ENCODE assay signal across 9 mouse cellular contexts in the genomic region with DNA sequence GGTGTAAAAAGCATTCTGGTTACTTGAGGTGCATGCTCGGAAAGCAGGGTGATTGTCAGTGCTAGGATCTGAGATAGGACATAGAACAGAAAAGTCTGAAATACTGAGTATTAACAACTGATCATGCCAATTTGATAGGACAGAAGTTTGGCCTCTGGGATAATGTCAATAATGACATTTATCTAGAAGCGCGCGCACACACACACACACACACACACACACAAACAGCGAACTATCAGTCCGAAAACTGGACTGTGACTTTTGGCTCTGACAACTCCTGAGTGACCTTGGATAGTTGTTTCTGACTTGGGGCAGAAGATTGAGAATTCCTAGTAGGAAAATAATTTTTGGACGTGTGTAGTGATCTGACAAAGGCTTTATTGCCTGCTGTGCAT. TPM values are rescaled to one million over a fixed set of nuclear protein-coding genes. Genes with fewer than 3 reads are reported as not detected.
A peak's percentile ranks its signal among the peaks of the same experiment; 100 is the strongest.
DNase-seq lines count a peak whose midpoint lies in the region; ATAC-seq and TF ChIP-seq lines count a peak whose summit lies in the region.
"Had no signal": no experiment of that assay in that cellular context is flagged by ENCODE, and none has a peak within 500 bp of the region (broad histone marks: within the 10 kb centered on the region; RNA-seq: fewer than 3 reads in every experiment).

No protein-coding gene starts in this region.

- no peaks in the 10 kb centered on the region for H3K36me3 ChIP-seq in heart, embryonic 11.5 days (ENCODE audit: control insufficient read depth, insufficient read depth, low read length)
- H3K36me3 ChIP-seq in E14TG2a.4 (ENCODE audit: insufficient read depth, low read length) = no peaks in the 10 kb centered on the region
- H3K36me3 ChIP-seq in forebrain, embryonic 15.5 days = no peaks in the 10 kb centered on the region
- no peaks in the 10 kb centered on the region for H3K36me3 ChIP-seq in liver, embryonic 14.5 days (replicated peaks; ENCODE audit: control insufficient read depth, insufficient read depth, low read depth)

- TF ChIP-seq EP300 in liver, embryonic 14.5 days (IDR thresholded peaks at IDR 0.05; ENCODE audit: low read depth) = no peak

- peak overlapping the region; percentile 95 for H3K4me3 ChIP-seq in heart, embryonic 11.5 days (ENCODE audit: low read depth, low read length)
- H3K4me3 ChIP-seq in E14TG2a.4 (replicated peaks; ENCODE audit: low read length) = peak overlapping the region; percentile 94
- H3K4me3 ChIP-seq in forebrain, embryonic 15.5 days = peak overlapping the region; percentile 79
- peak overlapping the region; percentile 62 to 76 for H3K4me3 ChIP-seq in liver, embryonic 14.5 days (ENCODE audit: insufficient read depth in 1 of 2, low read depth in 2 of 2, low read length in 2 of 2)

- H3K9me3 ChIP-seq in heart, embryonic 11.5 days (replicated peaks; ENCODE audit: control insufficient read depth, low read length) = no peaks in the 10 kb centered on the region
- H3K9me3 ChIP-seq in E14TG2a.4 (ENCODE audit: low read length) = peaks cover 4% of the 10 kb centered on the region; the same call in 1 of the 2 replicates
- H3K9me3 ChIP-seq in forebrain, embryonic 15.5 days = no peaks in the 10 kb centered on the region
- no peaks in the 10 kb centered on the region for H3K9me3 ChIP-seq in liver, embryonic 14.5 days (ENCODE audit: control insufficient read depth, low read length)

- TF ChIP-seq CTCF in E14TG2a.4 (conservative IDR thresholded peaks at IDR 0.05; ENCODE audit: low read length) = no peak
- no peak for TF ChIP-seq CTCF in liver, embryonic 14.5 days (IDR thresholded peaks at IDR 0.05; ENCODE audit: low read depth)

- intact Hi-C loops in heart, postnatal 14 days (cut with DNase I) = loop anchor here (5.0 to 10.0 kb wide), 3 partner anchors 33 to 561 kb away; partner anchors contain the start of genes Ecpas and Gng10

- H3K27ac ChIP-seq in heart, embryonic 11.5 days (ENCODE audit: low read depth, low read length) = no peak overlapping the region
- no peak overlapping the region for H3K27ac ChIP-seq in forebrain, embryonic 15.5 days (replicated peaks)
- peak overlapping the region; percentile 8; the same call in 1 of the 2 replicates for H3K27ac ChIP-seq in liver, embryonic 14.5 days

- no peaks in the 10 kb centered on the region for H3K27me3 ChIP-seq in heart, embryonic 11.5 days (ENCODE audit: control insufficient read depth, insufficient read depth, low read length)
- no peaks in the 10 kb centered on the region for H3K27me3 ChIP-seq in E14TG2a.4 (ENCODE audit: insufficient read depth, low read length)
- H3K27me3 ChIP-seq in forebrain, embryonic 15.5 days = no peaks in the 10 kb centered on the region
- no peaks in the 10 kb centered on the region for H3K27me3 ChIP-seq in liver, embryonic 14.5 days (ENCODE audit: control insufficient read depth, insufficient read depth, low read length)

- peak overlapping the region; percentile 96 for H3K9ac ChIP-seq in heart, embryonic 11.5 days (ENCODE audit: low read depth, low read length)
- H3K9ac ChIP-seq in forebrain, embryonic 15.5 days (replicated peaks) = peak overlapping the region; percentile 90
- H3K9ac ChIP-seq in liver, embryonic 14.5 days (replicated peaks) = peak overlapping the region; percentile 87

- H3K4me2 ChIP-seq in heart, embryonic 11.5 days = peak overlapping the region; percentile 83
- H3K4me2 ChIP-seq in forebrain, embryonic 15.5 days (replicated peaks) = peak overlapping the region; percentile 67
- H3K4me2 ChIP-seq in liver, embryonic 14.5 days (ENCODE audit: low read depth) = peak overlapping the region; percentile 99

- no peak for DNase-seq in heart, postnatal 14 days
- no peak for DNase-seq in liver, embryonic 14.5 days (ENCODE audit: low read depth in 3 of 3, low spot score in 3 of 3)
- DNase-seq in right cerebral cortex, postnatal 25 days = no peak
- no peak for DNase-seq in yolk sac, embryonic 10.5 days (ENCODE audit: low spot score)
- no peak for DNase-seq in gastrocnemius, postnatal 10 days

- H3K4me1 ChIP-seq in heart, embryonic 11.5 days (ENCODE audit: control insufficient read depth, insufficient read depth, low read length) = peaks cover 18% of the 10 kb centered on the region
- peaks cover 43% of the 10 kb centered on the region for H3K4me1 ChIP-seq in E14TG2a.4 (replicated peaks; ENCODE audit: low read depth, low read length)
- peaks cover 20% of the 10 kb centered on the region for H3K4me1 ChIP-seq in forebrain, embryonic 15.5 days
- peaks cover 12 to 17% of the 10 kb centered on the region in 2 experiments for H3K4me1 ChIP-seq in liver, embryonic 14.5 days (replicated peaks; ENCODE audit: control insufficient read depth in 2 of 2, insufficient read depth in 2 of 2, low read length in 1 of 2)

- 24% methylated on average over 7 of the region's 7 CpGs for WGBS in heart, embryonic 11.5 days (ENCODE audit: insufficient replicate concordance)
- WGBS in forebrain, embryonic 15.5 days = 33% methylated on average over 7 of the region's 7 CpGs
- 11% methylated on average over 7 of the region's 7 CpGs for WGBS in liver, embryonic 14.5 days (ENCODE audit: insufficient replicate concordance)

- ATAC-seq in heart, embryonic 11.5 days (replicated peaks; ENCODE audit: insufficient number of reproducible peaks, low FRiP score, low TSS enrichment) = no peak
- ATAC-seq in forebrain, embryonic 15.5 days (replicated peaks) = no peak
- ATAC-seq in liver, embryonic 14.5 days (ENCODE audit: insufficient read depth) = no peak

RNA-seq across cellular contexts. Expression of gene Gm20503, which starts 0.8 kb away (rescaled TPM):
- 7.2 and 9.2 TPM in 2 replicates for polyA plus RNA-seq in heart, embryonic 11.5 days (2014; fragmentation: Nextera tagmentation; extraction: Ambion mirVana)
- total RNA-seq in heart, postnatal 14 days (2021) = 1 to 10 TPM; 2.5 to 5.5 TPM
- polyA plus RNA-seq in forebrain, embryonic 15.5 days (2015; fragmentation: Nextera tagmentation; extraction: Ambion mirVana) = 3.6 and 5.9 TPM in 2 replicates
- not detected in 2 replicates for polyA plus RNA-seq in liver, embryonic 14.5 days (2012; rRNA removed)
- 4.4 and 5.1 TPM in 2 replicates for polyA plus RNA-seq in liver, embryonic 14.5 days (2014; fragmentation: Nextera tagmentation; extraction: Ambion mirVana)
- total RNA-seq in gastrocnemius, postnatal 10 days (2021) = 1 to 10 TPM in 1 of 2 experiments, not detected in 1; 1.3 TPM
- polyA plus RNA-seq: CD4-positive, CD25-positive, alpha-beta regulatory T cell, adult 4 months had no signal

RNA-seq across cellular contexts. Expression of gene Dnajc25, which starts 8.9 kb away (rescaled TPM):
- 5.9 and 10.6 TPM in 2 replicates for polyA plus RNA-seq in heart, embryonic 11.5 days (2014; fragmentation: Nextera tagmentation; extraction: Ambion mirVana)
- total RNA-seq in heart, postnatal 14 days (2021) = 10 to 100 TPM; 16.2 to 16.5 TPM
- 3.3 and 5.1 TPM in 2 replicates for polyA plus RNA-seq in forebrain, embryonic 15.5 days (2015; fragmentation: Nextera tagmentation; extraction: Ambion mirVana)
- polyA plus RNA-seq in liver, embryonic 14.5 days (2012; rRNA removed) = 1.4 and 2.4 TPM in 2 replicates
- 5.4 and 7.1 TPM in 2 replicates for polyA plus RNA-seq in liver, embryonic 14.5 days (2014; fragmentation: Nextera tagmentation; extraction: Ambion mirVana)
- 10 to 100 TPM; 11.3 to 13.7 TPM for total RNA-seq in gastrocnemius, postnatal 10 days (2021)

RNA-seq across cellular contexts. Expression of gene Ptgr1, which starts 16.9 kb away (rescaled TPM):
- 11.3 and 12.6 TPM in 2 replicates for polyA plus RNA-seq in heart, embryonic 11.5 days (2014; fragmentation: Nextera tagmentation; extraction: Ambion mirVana)
- 1 to 10 TPM; 4.9 to 5.0 TPM for total RNA-seq in heart, postnatal 14 days (2021)
- polyA plus RNA-seq in forebrain, embryonic 15.5 days (2015; fragmentation: Nextera tagmentation; extraction: Ambion mirVana) = 4.0 and 4.2 TPM in 2 replicates
- polyA plus RNA-seq in liver, embryonic 14.5 days (2012; rRNA removed) = 6.2 and 11.1 TPM in 2 replicates
- 14.8 and 16.0 TPM in 2 replicates for polyA plus RNA-seq in liver, embryonic 14.5 days (2014; fragmentation: Nextera tagmentation; extraction: Ambion mirVana)
- 1 to 10 TPM; 4.7 to 5.1 TPM for total RNA-seq in gastrocnemius, postnatal 10 days (2021)

RNA-seq across cellular contexts. Expression of gene Gng10, which starts 31.1 kb away (rescaled TPM):
- polyA plus RNA-seq in heart, embryonic 11.5 days (2014; fragmentation: Nextera tagmentation; extraction: Ambion mirVana) = 54.1 and 59.8 TPM in 2 replicates
- 10 to 100 TPM; 20.0 to 26.6 TPM for total RNA-seq in heart, postnatal 14 days (2021)
- polyA plus RNA-seq in forebrain, embryonic 15.5 days (2015; fragmentation: Nextera tagmentation; extraction: Ambion mirVana) = 196 and 207 TPM in 2 replicates
- polyA plus RNA-seq in liver, embryonic 14.5 days (2012; rRNA removed) = 8.8 and 10.7 TPM in 2 replicates
- polyA plus RNA-seq in liver, embryonic 14.5 days (2014; fragmentation: Nextera tagmentation; extraction: Ambion mirVana) = 30.2 and 30.9 TPM in 2 replicates
- total RNA-seq in gastrocnemius, postnatal 10 days (2021) = 10 to 100 TPM; 27.3 to 32.5 TPM
